Mouse (Mus musculus) heart, postnatal 36 days (tissue): Measurements from ENCODE around the gene Ndufb4. TPM values are rescaled to one million over a fixed set of nuclear protein-coding genes. Genes with fewer than 3 reads are reported as not detected.
A peak's percentile ranks its signal among the peaks of the same experiment; 100 is the strongest.
"Not testable (repeated sequence)": the region's sequence is repeated elsewhere in the genome, so short reads cannot be mapped to it uniquely, and the experiment has no call there.

Source experiments
- DNase-seq, 2 experiments: peaks; one replicate each; pipeline ENCODE4 v3.0.0; 2021 to 2022
- intact Hi-C: fragments of 180-260 bp; cut with DNase I; formaldehyde crosslinking; loops from one replicate; pipeline ENCODE4 v1.15.1; 2025
- total RNA-seq, 2 experiments: library from RNA; stranded (reverse); gene quantifications; 2 replicates each; pipeline ENCODE4 v1.2.3; 2021

Ndufb4 gene
- total RNA-seq, 2 experiments from 2014 or later = 164 to 183 TPM

- DNase-seq = no peak
- intact Hi-C loops = no loop called here
Measured at GRCm38 (mm10) chr16:37645211-37645610, 9.0 kb downstream of the Ndufb4 start.

GRCm38 (mm10) chr16:37644486-37644885 is 9.8 kb downstream of the Ndufb4 start:
- no peak for DNase-seq

GRCm38 (mm10) chr16:37640522-37640921 is 13.7 kb downstream of the Ndufb4 start:
- DNase-seq, intact Hi-C loops: not testable (repeated sequence)

More at GRCm38 (mm10) chr16:37644486-37644885, 9.8 kb downstream of the Ndufb4 start:
- intact Hi-C loops = no loop called here

- intact Hi-C loops = loop anchor here (2.0 to 10.0 kb wide), 2 partner anchors 291 to 343 kb away; no protein-coding TSS in a partner anchor
Measured at GRCm38 (mm10) chr16:37637802-37638201, 16.5 kb downstream of the Ndufb4 start.

GRCm38 (mm10) chr16:37636107-37636506 is 18.1 kb downstream of the Ndufb4 start:
- DNase-seq = peak; percentile 14 to 26
- intact Hi-C loops = loop anchor here (2.0 to 10.0 kb wide), 2 partner anchors 289 to 341 kb away; no protein-coding TSS in a partner anchor

More at GRCm38 (mm10) chr16:37637802-37638201, 16.5 kb downstream of the Ndufb4 start:
- DNase-seq = no peak

GRCm38 (mm10) chr16:37635095-37635494 is 19.2 kb downstream of the Ndufb4 start:
- intact Hi-C loops = loop anchor here (10.0 kb wide), 1 partner anchor 340 kb away; no protein-coding TSS in a partner anchor
- DNase-seq = no peak

- intact Hi-C loops = loop anchor here (10.0 kb wide), 1 partner anchor 340 kb away; no protein-coding TSS in a partner anchor
Measured at GRCm38 (mm10) chr16:37634578-37634977, 19.7 kb downstream of the Ndufb4 start.

GRCm38 (mm10) chr16:37629011-37629410 is 25.2 kb downstream of the Ndufb4 start:
- DNase-seq = no peak
- intact Hi-C loops = no loop called here

More at GRCm38 (mm10) chr16:37634578-37634977, 19.7 kb downstream of the Ndufb4 start:
- no peak for DNase-seq

GRCm38 (mm10) chr16:37628336-37628735 is 25.9 kb downstream of the Ndufb4 start:
- intact Hi-C loops = no loop called here

GRCm38 (mm10) chr16:37626388-37626949 is 27.8 kb downstream of the Ndufb4 start:
- intact Hi-C loops = no loop called here
- DNase-seq = no peak

More at GRCm38 (mm10) chr16:37628336-37628735, 25.9 kb downstream of the Ndufb4 start:
- no peak for DNase-seq

- DNase-seq = no peak
- intact Hi-C loops = no loop called here
Measured at GRCm38 (mm10) chr16:37622919-37623318, 31.3 kb downstream of the Ndufb4 start.

GRCm38 (mm10) chr16:37622403-37622802 is 31.9 kb downstream of the Ndufb4 start:
- DNase-seq = no peak
- intact Hi-C loops = no loop called here

GRCm38 (mm10) chr16:37617695-37618094 is 36.6 kb downstream of the Ndufb4 start:
- DNase-seq = no peak
- intact Hi-C loops = no loop called here

- DNase-seq = no peak
- intact Hi-C loops = no loop called here
Measured at GRCm38 (mm10) chr16:37616104-37616503, 38.1 kb downstream of the Ndufb4 start.

GRCm38 (mm10) chr16:37615429-37615828 is 38.8 kb downstream of the Ndufb4 start:
- intact Hi-C loops = no loop called here
- no peak for DNase-seq

GRCm38 (mm10) chr16:37614540-37614939 is 39.7 kb downstream of the Ndufb4 start:
- intact Hi-C loops = no loop called here
- DNase-seq = no peak

GRCm38 (mm10) chr16:37612013-37612412 is 42.2 kb downstream of the Ndufb4 start:
- DNase-seq = no peak
- intact Hi-C loops = no loop called here

GRCm38 (mm10) chr16:37611072-37611471 is 43.2 kb downstream of the Ndufb4 start:
- no peak for DNase-seq
- intact Hi-C loops = no loop called here

GRCm38 (mm10) chr16:37610333-37610732 is 43.9 kb downstream of the Ndufb4 start:
- no peak for DNase-seq
- intact Hi-C loops = no loop called here

GRCm38 (mm10) chr16:37604243-37604642 is 50.0 kb downstream of the Ndufb4 start:
- intact Hi-C loops = no loop called here
- no peak for DNase-seq

GRCm38 (mm10) chr16:37603431-37603830 is 50.8 kb downstream of the Ndufb4 start:
- no peak for DNase-seq
- intact Hi-C loops = no loop called here

GRCm38 (mm10) chr16:37599326-37599725 is 54.9 kb downstream of the Ndufb4 start:
- no peak for DNase-seq
- intact Hi-C loops = no loop called here
